29 mouse cellular contexts compared by ENCODE assay signal in genomic region chr1:178360264-178360663, GRCm38 (mm10). TPM values are rescaled to one million over a fixed set of nuclear protein-coding genes. Genes with fewer than 3 reads are reported as not detected.
DNase-seq lines count a peak whose midpoint lies in the region; ATAC-seq lines count a peak whose summit lies in the region.
"Had no signal": no experiment of that assay in that cellular context is flagged by ENCODE, and none has a peak within 500 bp of the region (broad histone marks: within the 10 kb centered on the region; RNA-seq: fewer than 3 reads in every experiment).

No protein-coding gene starts in this region.

- H3K9me3 ChIP-seq in kidney, embryonic 15.5 days (replicated peaks), result no peaks in the 10 kb centered on the region
- H3K9me3 ChIP-seq: embryonic facial prominence, embryonic 12.5 days; embryonic facial prominence, embryonic 15.5 days; heart, embryonic 12.5 days; heart, embryonic 15.5 days; hindbrain, embryonic 10.5 days; hindbrain, embryonic 13.5 days had no signal

- H3K4me2 ChIP-seq in kidney, embryonic 15.5 days, result 0 out of 2 replicates have a peak overlapping the region, but pooled peaks have one; percentile 14
- H3K4me2 ChIP-seq: embryonic facial prominence, embryonic 12.5 days; embryonic facial prominence, embryonic 15.5 days; heart, embryonic 12.5 days; heart, embryonic 15.5 days; hindbrain, embryonic 13.5 days had no signal

- no peak overlapping the region for H3K9ac ChIP-seq in kidney, embryonic 15.5 days
- H3K9ac ChIP-seq: embryonic facial prominence, embryonic 12.5 days; embryonic facial prominence, embryonic 15.5 days; forebrain, postnatal 0 days; heart, embryonic 12.5 days; heart, embryonic 15.5 days; hindbrain, embryonic 13.5 days had no signal

- no peaks in the 10 kb centered on the region for H3K36me3 ChIP-seq in kidney, embryonic 15.5 days
- H3K36me3 ChIP-seq: embryonic facial prominence, embryonic 12.5 days; embryonic facial prominence, embryonic 15.5 days; heart, embryonic 12.5 days; heart, embryonic 15.5 days; hindbrain, embryonic 10.5 days; hindbrain, embryonic 13.5 days had no signal

- ATAC-seq in kidney, embryonic 15.5 days (replicated peaks; ENCODE audit: low FRiP score), result no peak
- ATAC-seq in granulocyte monocyte progenitor cell, adult 5-6 weeks (replicated peaks; ENCODE audit: poor library complexity, severe bottlenecking), result 0 out of 2 replicates have a peak, but pooled peaks have one; percentile 10
- ATAC-seq: forebrain, embryonic 14.5 days; forebrain, postnatal 0 days; hindbrain, postnatal 0 days; inflammation-experienced regulatory T-cells, adult 6 months; intestine, embryonic 16.5 days had no signal

- H3K4me1 ChIP-seq in kidney, embryonic 15.5 days, result 0 out of 2 replicates have a peak, but pooled peaks cover 4% of the 10 kb centered on the region
- H3K4me1 ChIP-seq: embryonic facial prominence, embryonic 12.5 days; embryonic facial prominence, embryonic 15.5 days; hindbrain, embryonic 10.5 days; hindbrain, embryonic 13.5 days had no signal

- DNase-seq in kidney, postnatal 10 days, result no peak
- DNase-seq in R1 (ENCODE audit: low read depth, low spot score), result peak; percentile 99
- DNase-seq in B cell, adult 2 months, result no peak
- no peak for DNase-seq in frontal cortex, postnatal 10 days (ENCODE audit: low spot score in 2 of 2)
- DNase-seq: adrenal gland, adult 2 months; adrenal gland, postnatal 14 days; cerebellum, adult 11 months; cerebellum, adult 2 months; cerebellum, adult 9-11 months; cerebellum, postnatal 25 days; forebrain, postnatal 0 days; gastrocnemius, postnatal 14 days; heart, adult 18-20 months; heart, postnatal 10 days; heart, postnatal 36 days; kidney, adult 2 months had no signal

- H3K27me3 ChIP-seq in kidney, embryonic 15.5 days, result no peaks in the 10 kb centered on the region
- H3K27me3 ChIP-seq: CH12.LX; embryonic facial prominence, embryonic 12.5 days; embryonic facial prominence, embryonic 15.5 days; heart, embryonic 12.5 days; heart, embryonic 15.5 days; hindbrain, embryonic 13.5 days had no signal

- H3K4me3 ChIP-seq in kidney, embryonic 15.5 days (replicated peaks), result no peak overlapping the region
- H3K4me3 ChIP-seq: embryonic facial prominence, embryonic 12.5 days; embryonic facial prominence, embryonic 15.5 days; heart, embryonic 12.5 days; heart, embryonic 15.5 days; hindbrain, embryonic 10.5 days; hindbrain, embryonic 13.5 days had no signal

- WGBS in kidney, embryonic 15.5 days, result 83% methylated on average over 11 of the region's 11 CpGs

- no peak overlapping the region for H3K27ac ChIP-seq in kidney, embryonic 15.5 days
- H3K27ac ChIP-seq: embryonic facial prominence, embryonic 12.5 days; embryonic facial prominence, embryonic 15.5 days; heart, embryonic 15.5 days; hindbrain, embryonic 10.5 days; hindbrain, embryonic 13.5 days; hindbrain, postnatal 0 days had no signal

RNA-seq across cellular contexts. Expression of gene Hnrnpu, which starts 22.7 kb away (rescaled TPM):
- polyA plus RNA-seq in kidney, embryonic 15.5 days (2015; fragmentation: Nextera tagmentation; extraction: Ambion mirVana), result 403 and 407 TPM in 2 replicates
- total RNA-seq in granulocyte monocyte progenitor cell, adult 5-6 weeks (2014; fragmentation: Nextera tagmentation), result 580 and 661 TPM in 2 replicates
- 553 and 618 TPM in 2 replicates for total RNA-seq in granulocyte monocyte progenitor cell, adult 5-6 weeks (2017)

RNA-seq across cellular contexts. Expression of gene Cox20, which starts 41.3 kb away (rescaled TPM):
- 139 and 149 TPM in 2 replicates for polyA plus RNA-seq in kidney, embryonic 15.5 days (2015; fragmentation: Nextera tagmentation; extraction: Ambion mirVana)
- 131 and 163 TPM in 2 replicates for total RNA-seq in granulocyte monocyte progenitor cell, adult 5-6 weeks (2014; fragmentation: Nextera tagmentation)
- 142 and 153 TPM in 2 replicates for total RNA-seq in granulocyte monocyte progenitor cell, adult 5-6 weeks (2017)

RNA-seq across cellular contexts. Expression of gene Efcab2, which starts 45.6 kb away (rescaled TPM):
- polyA plus RNA-seq in kidney, embryonic 15.5 days (2015; fragmentation: Nextera tagmentation; extraction: Ambion mirVana), result 6.2 and 6.4 TPM in 2 replicates
- 3.1 TPM in 2 replicates for total RNA-seq in granulocyte monocyte progenitor cell, adult 5-6 weeks (2014; fragmentation: Nextera tagmentation)
- 2.3 and 4.0 TPM in 2 replicates for total RNA-seq in granulocyte monocyte progenitor cell, adult 5-6 weeks (2017)
